In genomic region chr2:127520123-127520522, GRCm38 (mm10) we compare ENCODE assay signal across 14 mouse cellular contexts. TPM values are rescaled to one million over a fixed set of nuclear protein-coding genes. Genes with fewer than 3 reads are reported as not detected.
DNase-seq lines count a peak whose midpoint lies in the region; ATAC-seq and TF ChIP-seq lines count a peak whose summit lies in the region.
"Had no signal": no experiment of that assay in that cellular context is flagged by ENCODE, and none has a peak within 500 bp of the region (broad histone marks: within the 10 kb centered on the region; RNA-seq: fewer than 3 reads in every experiment).

No protein-coding gene starts in this region.

- H3K4me1 ChIP-seq in embryonic facial prominence, embryonic 10.5 days, result peaks cover 62% of the 10 kb centered on the region
- peaks cover 72% of the 10 kb centered on the region for H3K4me1 ChIP-seq in forebrain, embryonic 15.5 days
- H3K4me1 ChIP-seq in midbrain, embryonic 16.5 days (ENCODE audit: control insufficient read depth, insufficient read depth, low read length), result peaks cover 44% of the 10 kb centered on the region

- H3K27me3 ChIP-seq in embryonic facial prominence, embryonic 10.5 days (replicated peaks; ENCODE audit: low read depth, poor library complexity, severe bottlenecking), result peaks cover 19% of the 10 kb centered on the region; the same call in 1 of the 2 replicates
- no peaks in the 10 kb centered on the region for H3K27me3 ChIP-seq in forebrain, embryonic 15.5 days
- H3K27me3 ChIP-seq in midbrain, embryonic 16.5 days (ENCODE audit: control insufficient read depth, insufficient read depth, low read depth, low read length), result no peaks in the 10 kb centered on the region
- H3K27me3 ChIP-seq: embryonic facial prominence, embryonic 12.5 days had no signal

- no peaks in the 10 kb centered on the region for H3K36me3 ChIP-seq in embryonic facial prominence, embryonic 10.5 days (replicated peaks)
- no peaks in the 10 kb centered on the region for H3K36me3 ChIP-seq in forebrain, embryonic 15.5 days
- H3K36me3 ChIP-seq in midbrain, embryonic 16.5 days (ENCODE audit: control insufficient read depth, insufficient read depth, low read length), result no peaks in the 10 kb centered on the region
- H3K36me3 ChIP-seq: embryonic facial prominence, embryonic 12.5 days had no signal

- DNase-seq in layer of hippocampus, adult 2 months (ENCODE audit: low spot score in 2 of 2), result no peak
- DNase-seq in layer of hippocampus, adult 11-12 months (ENCODE audit: low spot score), result no peak
- no peak for DNase-seq in embryonic facial prominence, embryonic 10.5 days (ENCODE audit: low spot score)
- DNase-seq in heart, adult 9 months (ENCODE audit: low spot score in 2 of 2), result no peak
- no peak for DNase-seq in urinary bladder, postnatal 14 days (ENCODE audit: low spot score)
- no peak for DNase-seq in left cerebral cortex, postnatal 36 days (ENCODE audit: low spot score in 2 of 2)
- DNase-seq: kidney, adult 18-20 months; lung, postnatal 14 days had no signal

- peak overlapping the region; percentile 71 for H3K4me2 ChIP-seq in forebrain, embryonic 15.5 days (replicated peaks)
- H3K4me2 ChIP-seq in midbrain, embryonic 16.5 days (ENCODE audit: low read length), result peak overlapping the region; percentile 76

- 0 out of 2 replicates have a peak overlapping the region, but pooled peaks have one; percentile 72 for H3K9ac ChIP-seq in forebrain, embryonic 15.5 days (replicated peaks)
- H3K9ac ChIP-seq in midbrain, embryonic 16.5 days (ENCODE audit: low read depth, low read length), result peak overlapping the region; percentile 72

- no peaks in the 10 kb centered on the region for H3K9me3 ChIP-seq in embryonic facial prominence, embryonic 10.5 days
- no peaks in the 10 kb centered on the region for H3K9me3 ChIP-seq in forebrain, embryonic 15.5 days
- H3K9me3 ChIP-seq in midbrain, embryonic 16.5 days (replicated peaks; ENCODE audit: control insufficient read depth, low read length, poor library complexity, severe bottlenecking), result no peaks in the 10 kb centered on the region
- H3K9me3 ChIP-seq: embryonic facial prominence, embryonic 12.5 days had no signal

- peak overlapping the region; percentile 96 for H3K27ac ChIP-seq in layer of hippocampus, adult 2 months
- no peak overlapping the region for H3K27ac ChIP-seq in embryonic facial prominence, embryonic 10.5 days (replicated peaks)
- peak overlapping the region; percentile 92; the same call in 1 of the 2 replicates for H3K27ac ChIP-seq in forebrain, embryonic 15.5 days (replicated peaks)
- no peak overlapping the region for H3K27ac ChIP-seq in midbrain, embryonic 16.5 days (ENCODE audit: low read length)

- intact Hi-C loops in left cerebral cortex, postnatal 36 days (cut with DNase I), result loop anchor here (2.0 kb wide), 1 partner anchor 67 kb away; the partner anchor contains the start of genes Mrps5 and Zfp661

- ATAC-seq in forebrain, embryonic 15.5 days (replicated peaks), result no peak
- no peak for ATAC-seq in midbrain, embryonic 16.5 days
- ATAC-seq: Patski had no signal

- TF ChIP-seq CTCF in layer of hippocampus, adult 2 months (conservative IDR thresholded peaks at IDR 0.05), result no peak

- H3K4me3 ChIP-seq in layer of hippocampus, adult 2 months, result peak overlapping the region; percentile 61
- H3K4me3 ChIP-seq in embryonic facial prominence, embryonic 10.5 days, result peak overlapping the region; percentile 55; the same call in 1 of the 2 replicates
- H3K4me3 ChIP-seq in forebrain, embryonic 15.5 days, result peak overlapping the region; percentile 45
- H3K4me3 ChIP-seq in midbrain, embryonic 16.5 days (ENCODE audit: low read depth, low read length), result peak overlapping the region; percentile 40
- H3K4me3 ChIP-seq: myocyte had no signal

RNA-seq across cellular contexts. Expression of gene Kcnip3, which starts 1.8 kb away (rescaled TPM):
- total RNA-seq in layer of hippocampus, adult 2 months (2021), result 10 to 100 TPM; 63.6 to 66.4 TPM
- polyA plus RNA-seq in embryonic facial prominence, embryonic 10.5 days (2016; fragmentation: Nextera tagmentation; extraction: Ambion mirVana), result 1.8 TPM in 2 replicates
- polyA plus RNA-seq in forebrain, embryonic 15.5 days (2015; fragmentation: Nextera tagmentation; extraction: Ambion mirVana), result 8.3 and 8.6 TPM in 2 replicates
- polyA plus RNA-seq in midbrain, embryonic 16.5 days (2015; fragmentation: Nextera tagmentation; extraction: Ambion mirVana), result 9.1 and 13.0 TPM in 2 replicates
- total RNA-seq in left cerebral cortex, postnatal 36 days (2021), result 100 to 1,000 TPM; 130 to 133 TPM
- total RNA-seq: CH12.LX had no signal

RNA-seq across cellular contexts. Expression of gene Prom2, which starts 21.1 kb away (rescaled TPM):
- total RNA-seq in layer of hippocampus, adult 2 months (2021), result under 1 TPM; 0.08 to 0.10 TPM
- polyA plus RNA-seq in embryonic facial prominence, embryonic 10.5 days (2016; fragmentation: Nextera tagmentation; extraction: Ambion mirVana), result 3.0 and 3.3 TPM in 2 replicates
- polyA plus RNA-seq in forebrain, embryonic 15.5 days (2015; fragmentation: Nextera tagmentation; extraction: Ambion mirVana), result not detected in 2 replicates
- polyA plus RNA-seq in midbrain, embryonic 16.5 days (2015; fragmentation: Nextera tagmentation; extraction: Ambion mirVana), result 0.05 and 0.19 TPM in 2 replicates
- total RNA-seq in left cerebral cortex, postnatal 36 days (2021), result under 1 TPM; 0.11 to 0.17 TPM
- total RNA-seq: CH12.LX had no signal
- polyA plus RNA-seq: myocyte, Patski had no signal

Comparison
In these comparisons a context has a peak if more than half of its experiments do, and no peak if none do; other contexts are left out.
1. H3K27ac ChIP-seq: peak in layer of hippocampus, adult 2 months (single experiment) and forebrain, embryonic 15.5 days (single experiment); none in embryonic facial prominence, embryonic 10.5 days (single experiment) and midbrain, embryonic 16.5 days (single experiment).
2. Peak in every context shown above with its lines, with median percentiles within 50 percentile points of each other: H3K4me3 ChIP-seq.